Mouse (Mus musculus) neural tube, embryonic 10.5 days (tissue): ENCODE data around the gene Vps13d.
A peak's percentile ranks its signal among the peaks of the same experiment; 100 is the strongest.

Source experiments
- DNase-seq: peaks from one replicate; pipeline ENCODE4 v3.0.0-alpha.2; 2017; ENCODE audit warnings: low spot score; ENCODE audit errors: extremely low spot score

Gene Vps13d

GRCm38 (mm10) chr4:145086509-145086908, 108.3 kb downstream of the Vps13d start:
- no peak for DNase-seq

DNA sequence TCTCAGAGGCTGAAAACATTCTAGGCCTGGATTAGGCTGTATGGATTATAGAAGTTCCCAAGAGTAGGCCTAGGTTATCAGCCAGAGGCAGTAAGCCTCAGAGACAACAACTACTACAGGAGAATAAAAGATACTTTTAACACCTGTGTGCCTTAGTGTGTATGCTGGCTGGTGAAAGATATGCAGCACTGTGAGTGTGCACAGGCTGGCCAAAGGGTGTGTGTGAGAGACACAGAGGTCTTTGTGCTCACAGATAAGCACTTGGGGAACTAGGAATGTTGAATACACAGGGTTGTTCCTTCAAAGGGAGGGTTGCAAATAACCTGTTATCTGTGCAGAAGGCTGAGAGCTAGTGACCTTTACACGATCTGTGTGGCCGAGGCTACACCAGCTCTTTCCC, 115.5 kb downstream of the Vps13d start:
- no peak for DNase-seq

DNA sequence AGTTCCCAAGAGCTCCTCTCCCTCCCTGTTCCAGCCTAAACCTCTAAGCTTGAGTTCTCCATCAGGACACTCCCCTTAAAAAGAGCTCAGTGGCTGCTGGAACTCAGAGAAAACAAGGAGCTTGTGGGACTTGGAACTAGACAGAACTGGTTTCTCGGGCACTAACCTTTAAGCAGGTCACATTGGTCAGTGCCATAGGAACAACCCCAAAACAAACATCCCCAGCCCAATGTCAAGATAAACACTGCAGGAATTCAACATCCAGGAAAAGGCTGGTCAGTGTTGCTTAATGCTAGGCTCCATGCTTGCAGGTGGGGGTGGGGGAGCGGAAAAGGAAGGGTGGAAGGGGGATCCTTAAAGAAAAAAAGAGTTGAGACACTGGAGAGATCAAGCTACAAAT, 120.5 kb downstream of the Vps13d start:
- no peak for DNase-seq

DNA sequence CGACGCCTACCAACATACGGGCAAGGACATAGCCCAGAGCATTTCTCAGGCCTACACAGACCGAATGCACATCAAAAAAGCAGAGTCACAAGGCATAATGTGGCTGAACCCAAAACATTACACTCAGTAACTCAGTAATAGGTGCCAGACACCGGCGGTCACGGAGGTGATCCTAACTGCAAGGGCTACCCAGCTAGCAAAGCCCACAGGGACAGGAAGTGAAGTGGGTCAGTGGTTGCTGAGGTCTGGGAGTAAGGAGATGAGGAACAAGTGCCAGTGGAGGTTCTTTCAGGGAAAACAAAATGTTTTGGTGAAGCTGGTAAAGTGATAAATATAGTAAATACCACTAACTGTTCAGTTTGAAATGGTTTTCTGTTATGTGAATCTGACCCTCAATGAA, 121.1 kb downstream of the Vps13d start:
- no peak for DNase-seq

DNA sequence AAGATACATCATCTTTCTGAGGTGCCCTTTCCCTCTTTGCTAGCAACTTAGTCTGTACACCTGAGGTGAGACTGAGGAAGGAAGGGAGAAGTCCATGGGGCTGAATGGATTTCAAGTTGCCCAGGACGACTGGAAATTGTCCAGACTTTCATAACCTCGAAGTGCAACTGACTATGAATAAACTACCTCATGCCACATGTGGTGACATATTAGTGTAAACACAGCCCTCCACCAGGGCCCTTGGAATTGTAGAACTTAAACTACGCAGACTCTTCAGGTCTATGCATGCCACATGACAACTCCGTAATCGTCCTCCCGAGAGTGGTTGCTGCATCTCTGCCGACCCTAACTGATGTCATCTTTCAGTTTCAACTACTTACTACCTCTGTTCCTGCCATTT, 122.9 kb downstream of the Vps13d start:
- DNase-seq: no peak

DNA sequence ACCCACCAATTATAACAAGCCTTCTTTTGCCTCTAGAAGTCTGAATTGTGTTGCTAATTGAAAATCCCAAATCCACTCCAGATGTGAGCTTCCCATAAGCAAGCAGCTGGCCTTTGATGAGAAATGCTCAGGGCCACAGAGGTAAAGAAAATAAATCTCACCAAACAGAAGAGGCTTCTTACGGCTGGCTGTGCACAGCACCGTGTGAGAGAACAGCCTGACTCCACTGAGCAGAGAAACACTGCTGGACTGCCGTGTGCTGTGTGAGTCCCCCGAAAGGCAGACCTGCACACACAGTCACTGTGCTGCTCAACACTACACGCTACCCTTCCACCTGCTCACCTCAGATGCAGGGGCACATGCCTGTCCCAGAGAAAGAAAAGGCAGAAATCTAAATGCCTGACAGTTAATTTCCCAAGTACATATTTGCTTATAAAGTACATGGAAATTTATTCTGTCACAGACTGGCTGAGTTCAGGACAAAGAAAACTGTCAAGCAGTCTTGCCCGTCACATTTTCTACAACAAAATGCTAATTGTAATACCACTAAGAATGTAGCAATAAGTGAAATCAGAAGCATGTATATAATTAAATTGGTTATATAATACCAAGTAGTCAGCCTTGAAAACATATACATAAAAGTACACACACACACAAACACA, 127.7 kb downstream of the Vps13d start:
- peak; percentile 32 for DNase-seq

- no peak for DNase-seq
Measured at GRCm38 (mm10) chr4:145066336-145067018, 128.3 kb downstream of the Vps13d start.

DNA sequence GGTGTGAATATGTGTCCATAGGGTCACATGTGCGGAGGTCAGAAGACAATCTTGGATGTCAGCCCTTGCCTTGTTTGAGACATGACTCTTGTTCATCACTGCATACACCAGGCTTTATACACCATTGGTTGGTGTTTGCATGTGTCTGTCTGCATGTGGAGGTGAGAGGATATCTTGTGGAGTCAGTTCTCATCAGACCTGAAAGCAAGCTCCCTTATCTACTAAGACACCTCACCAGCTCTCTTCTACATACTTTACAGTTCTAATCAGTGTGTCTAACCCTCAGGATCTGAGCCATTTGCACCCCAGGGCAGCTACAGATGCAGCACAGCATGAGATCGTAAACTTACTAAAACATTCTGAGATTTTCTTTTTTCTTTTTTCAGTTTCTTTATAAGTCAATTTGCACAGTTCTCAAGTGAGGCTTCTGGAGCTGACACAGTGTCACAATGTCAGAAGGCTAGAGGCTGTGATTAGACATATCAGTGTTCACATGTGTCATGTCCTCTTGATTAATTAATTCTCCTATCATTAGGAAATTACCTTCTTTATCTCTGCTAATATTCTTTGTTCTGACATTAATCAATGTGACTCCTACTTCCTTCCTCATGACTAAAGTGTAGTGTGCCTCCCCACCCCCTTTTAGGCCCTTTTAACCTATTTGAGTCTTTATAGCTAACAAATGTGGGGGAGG, 135.9 kb downstream of the Vps13d start:
- DNase-seq: no peak

DNA sequence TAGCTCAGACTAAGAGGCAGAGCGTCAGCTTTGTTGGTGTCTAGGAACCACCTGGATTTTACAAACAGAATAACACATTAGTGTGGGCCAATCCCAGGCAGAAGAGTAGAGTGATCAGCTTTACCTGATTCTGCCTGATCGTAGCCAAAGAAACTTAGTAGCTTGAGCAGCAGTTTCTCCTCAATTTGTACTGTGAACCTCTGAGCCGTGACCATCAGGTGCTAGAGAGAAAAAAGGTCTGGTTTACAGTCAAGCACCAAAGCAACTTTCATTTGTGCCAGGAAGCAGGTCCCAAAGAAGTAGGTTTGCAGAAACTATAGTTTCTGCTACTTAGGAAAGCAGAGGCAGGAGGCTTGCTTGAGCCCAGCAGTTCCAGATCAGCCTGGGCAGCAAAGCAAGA, 138.5 kb downstream of the Vps13d start:
- no peak for DNase-seq

- no peak for DNase-seq
Measured at GRCm38 (mm10) chr4:145055792-145056191, 139.0 kb downstream of the Vps13d start.

GRCm38 (mm10) chr4:145054369-145054768, 140.4 kb downstream of the Vps13d start:
- no peak for DNase-seq

- no peak for DNase-seq
Measured at GRCm38 (mm10) chr4:145052697-145053096, 142.1 kb downstream of the Vps13d start.

DNA sequence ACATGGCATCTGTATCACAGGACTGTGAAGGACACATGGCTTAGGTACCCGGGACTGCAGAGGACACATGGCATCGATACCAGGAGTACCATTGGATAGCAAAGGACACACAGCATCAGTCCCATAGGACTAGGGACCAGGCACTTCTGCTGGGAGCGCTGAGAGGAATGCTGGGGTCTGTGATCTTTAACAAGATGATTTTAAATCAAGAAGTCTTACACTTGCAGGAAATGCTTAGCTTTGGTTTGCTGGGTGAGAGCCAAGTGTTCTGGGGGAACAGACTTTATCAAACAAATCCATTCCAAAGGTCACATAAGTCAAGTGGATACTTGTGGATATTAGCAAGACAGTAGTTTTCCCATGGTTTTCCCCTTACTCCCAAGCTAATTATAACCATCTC, 142.5 kb downstream of the Vps13d start:
- DNase-seq: no peak

DNA sequence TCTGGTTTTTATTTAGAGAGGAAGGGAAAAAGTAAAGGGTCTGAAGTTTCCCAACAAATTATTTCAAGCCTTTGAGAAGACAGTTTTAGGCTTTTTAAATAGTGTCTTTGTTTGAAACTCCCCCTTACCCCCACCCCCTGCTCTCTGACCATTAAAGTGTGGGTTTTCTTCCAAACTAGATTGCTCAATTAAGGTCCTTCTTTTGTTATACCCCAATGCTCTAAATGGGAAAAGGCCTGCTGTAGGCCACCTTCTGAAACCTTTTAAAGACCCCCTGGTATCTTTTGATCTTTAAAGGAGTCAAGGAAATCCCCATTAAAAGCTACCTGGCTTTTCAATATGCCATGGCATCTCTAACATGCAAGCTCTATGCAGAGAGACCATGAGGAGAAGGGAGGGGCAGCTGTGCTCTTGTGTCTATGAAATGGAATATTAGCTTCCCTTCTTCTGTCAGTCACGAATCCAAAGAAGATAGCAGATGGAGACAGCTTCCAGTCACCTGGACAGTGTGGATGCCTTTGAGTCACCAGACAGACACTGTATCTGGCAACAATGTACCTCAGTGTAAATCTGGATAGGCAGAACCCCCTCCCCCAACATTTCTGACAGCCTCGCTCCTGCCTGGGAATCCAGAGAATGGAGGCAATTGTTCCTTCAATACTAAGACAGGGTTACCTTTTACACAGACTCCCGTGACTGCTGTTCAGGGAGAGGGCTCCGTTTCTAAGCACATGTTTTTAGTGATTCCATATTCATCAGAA, 143.4 kb downstream of the Vps13d start:
- DNase-seq: no peak

DNA sequence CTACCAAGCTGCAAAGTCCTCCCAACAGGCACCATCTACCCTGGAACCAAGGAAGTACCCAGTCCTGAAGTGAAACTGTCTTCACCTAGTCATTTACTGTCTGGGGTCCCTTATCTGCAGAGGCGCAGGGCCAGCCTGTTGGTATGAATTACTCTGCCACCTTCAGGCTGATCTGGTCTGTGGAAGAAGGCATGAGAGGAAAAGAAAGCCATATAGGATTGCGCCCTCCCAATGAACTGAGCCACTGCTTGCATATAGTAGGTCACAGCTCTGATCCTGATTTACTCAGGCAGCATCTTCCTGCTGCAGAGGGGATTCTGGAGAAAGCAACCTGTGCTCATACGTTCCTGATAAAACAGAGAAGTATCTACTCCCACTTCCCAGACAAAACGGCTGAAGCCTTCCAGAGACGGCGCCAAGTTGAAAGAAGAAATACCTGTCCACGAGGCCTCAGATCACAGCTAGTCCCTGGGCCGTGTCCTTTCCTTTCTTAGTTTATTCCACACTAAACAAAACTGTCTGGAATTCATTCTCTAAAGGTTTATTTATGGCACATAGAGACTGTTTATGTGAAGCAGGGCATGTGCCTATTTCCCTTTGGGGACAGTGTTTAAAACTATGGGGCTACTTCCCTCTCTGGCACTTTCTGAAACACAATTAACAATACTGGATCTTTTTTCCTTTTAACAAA, 144.1 kb downstream of the Vps13d start:
- no peak for DNase-seq

GRCm38 (mm10) chr4:145047964-145048363, 146.8 kb downstream of the Vps13d start:
- DNase-seq: no peak

GRCm38 (mm10) chr4:145046032-145046401, 148.8 kb downstream of the Vps13d start:
- no peak for DNase-seq

DNA sequence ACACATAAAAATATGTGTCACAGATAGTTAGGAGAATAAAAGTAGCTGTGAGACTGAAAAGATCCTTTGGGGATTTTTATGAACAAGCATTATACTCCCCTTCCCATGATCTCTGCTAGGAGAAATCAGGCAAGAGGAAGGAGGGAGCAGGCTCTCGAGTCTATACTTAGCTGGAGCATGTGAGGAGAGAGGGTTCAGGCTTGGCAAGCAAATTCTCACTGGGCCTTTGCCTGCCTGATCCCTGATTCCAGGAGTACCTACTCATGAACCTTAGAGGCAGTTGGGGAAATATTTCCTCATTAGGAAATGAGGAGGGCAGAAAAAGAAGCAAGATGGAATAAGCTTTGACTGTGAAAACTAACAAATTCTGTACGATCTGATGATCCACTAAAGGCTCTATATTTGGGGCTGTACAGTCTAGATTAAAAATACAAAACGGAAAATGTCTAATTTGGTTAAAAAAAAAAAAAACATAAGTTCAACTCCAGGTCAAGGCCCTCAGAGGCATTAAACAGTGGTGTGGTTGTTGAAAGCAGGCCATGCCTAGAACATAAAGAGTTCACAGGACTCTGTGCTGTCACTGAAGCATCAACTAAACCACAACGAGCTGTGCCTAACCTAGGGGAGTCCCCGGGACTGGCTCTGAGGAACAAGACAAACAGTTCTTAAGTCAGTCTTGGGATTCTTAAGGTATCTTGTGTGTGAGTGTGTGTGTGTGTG, 149.3 kb downstream of the Vps13d start:
- DNase-seq: no peak

DNA sequence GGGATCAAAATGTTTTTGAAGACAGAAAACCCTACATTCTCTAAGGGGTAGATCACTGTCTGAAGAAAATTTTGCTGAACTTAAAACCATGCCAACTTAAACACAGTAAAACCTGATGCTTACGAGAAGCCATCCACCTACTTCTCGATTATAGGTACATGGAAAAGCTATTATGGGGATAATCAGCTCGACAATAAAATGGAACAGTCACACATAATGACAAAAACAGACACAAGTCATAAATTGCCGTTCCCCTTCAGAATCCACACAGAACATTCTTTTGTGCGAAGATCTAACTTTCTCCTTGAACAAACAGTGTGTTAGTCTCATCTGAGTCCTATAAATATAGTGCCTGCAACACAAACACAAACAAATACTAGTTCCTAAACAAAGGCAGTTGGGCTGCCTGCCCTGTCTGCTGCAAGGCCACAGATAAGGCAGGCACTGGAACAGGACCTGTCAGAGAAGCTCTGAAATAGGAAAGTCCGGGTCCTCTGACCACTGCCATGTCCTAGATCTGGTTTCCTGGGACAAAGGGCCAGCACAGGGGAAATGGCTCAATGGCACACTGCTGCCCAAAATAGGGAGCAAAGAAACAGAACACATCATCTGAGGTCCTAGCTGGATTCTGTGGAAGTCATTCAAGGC, 153.5 kb downstream of the Vps13d start:
- no peak for DNase-seq
